Mouse (Mus musculus): Measurements from ENCODE around the gene Cdh23. TPM values are rescaled to one million over a fixed set of nuclear protein-coding genes. Genes with fewer than 3 reads are reported as not detected.

The Cdh23 gene
- total and polyA plus RNA-seq, 3 experiments, result 4.7 to 7.7 (median 7.0) TPM

- TF ChIP-seq POLR2A (IDR thresholded peaks at IDR 0.05; ENCODE audit: insufficient read depth, low read depth, low read length), result no peak
- no peak for TF ChIP-seq CTCF (IDR thresholded peaks at IDR 0.05)
- no peak for TF ChIP-seq EP300 (IDR thresholded peaks at IDR 0.05; ENCODE audit: insufficient read depth, low read depth, low read length)
- H3K9ac ChIP-seq (ENCODE audit: low read depth, low read length), result no peak overlapping the region
- H3K4me1 ChIP-seq (ENCODE audit: control insufficient read depth, insufficient read depth, low read length), result peaks cover 15% of the 10 kb centered on the region
- intact Hi-C loops (cut with DNase I), result no loop called here
- H3K27me3 ChIP-seq (ENCODE audit: control insufficient read depth, insufficient read depth, low read length), result no peaks in the 10 kb centered on the region
- 59% methylated on average over 9 of the region's 9 CpGs for WGBS
- H3K79me2 ChIP-seq (replicated peaks; ENCODE audit: control insufficient read depth, insufficient read depth, low read length), result no peaks in the 10 kb centered on the region
- H3K4me3 ChIP-seq, result no peak overlapping the region
- H3K36me3 ChIP-seq (ENCODE audit: control insufficient read depth, insufficient read depth, low read length), result no peaks in the 10 kb centered on the region; the same call in none of the 2 replicates
- peak overlapping the region; percentile 12; the same call in 1 of the 2 replicates for H3K27ac ChIP-seq
- DNase-seq, result peak in 1 of 2 experiments; percentile 21
Observed at GRCm38 (mm10) chr10:60379419-60379957, 316.8 kb downstream of the Cdh23 start.

GRCm38 (mm10) chr10:60376704-60377103 lies 319.6 kb downstream of the Cdh23 start:
- Histone ChIP-seq H3K27ac (no peak overlapping the region), H3K4me1 (ENCODE audit: control insufficient read depth, insufficient read depth, low read length) (peaks cover 25% of the 10 kb centered on the region), H3K9ac (ENCODE audit: low read depth, low read length) (no peak overlapping the region), H3K4me3 (no peak overlapping the region), H3K36me3 (ENCODE audit: control insufficient read depth, insufficient read depth, low read length) (no peaks in the 10 kb centered on the region; the same call in none of the 2 replicates), H3K79me2 (replicated peaks; ENCODE audit: control insufficient read depth, insufficient read depth, low read length) (no peaks in the 10 kb centered on the region), H3K27me3 (ENCODE audit: control insufficient read depth, insufficient read depth, low read length) (no peaks in the 10 kb centered on the region)
- WGBS, result 49% methylated on average over 16 of the region's 16 CpGs
- intact Hi-C loops (cut with DNase I), result no loop called here
- DNase-seq, result no peak
- no peak for TF ChIP-seq POLR2A (IDR thresholded peaks at IDR 0.05; ENCODE audit: insufficient read depth, low read depth, low read length)
- TF ChIP-seq CTCF (IDR thresholded peaks at IDR 0.05), result no peak
- TF ChIP-seq EP300 (IDR thresholded peaks at IDR 0.05; ENCODE audit: insufficient read depth, low read depth, low read length), result no peak

GRCm38 (mm10) chr10:60373937-60374578 lies 322.2 kb downstream of the Cdh23 start:
- H3K4me3 ChIP-seq, result no peak overlapping the region
- DNase-seq, result peak; percentile 65 to 80
- H3K9ac ChIP-seq (ENCODE audit: low read depth, low read length), result no peak overlapping the region
- H3K79me2 ChIP-seq (replicated peaks; ENCODE audit: control insufficient read depth, insufficient read depth, low read length), result no peaks in the 10 kb centered on the region
- intact Hi-C loops (cut with DNase I), result loop anchor here (2.0 kb wide), 1 partner anchor 19 kb away; no protein-coding TSS in a partner anchor
- peaks cover 23% of the 10 kb centered on the region for H3K4me1 ChIP-seq (ENCODE audit: control insufficient read depth, insufficient read depth, low read length)
- no peaks in the 10 kb centered on the region; the same call in none of the 2 replicates for H3K36me3 ChIP-seq (ENCODE audit: control insufficient read depth, insufficient read depth, low read length)
- no peaks in the 10 kb centered on the region for H3K27me3 ChIP-seq (ENCODE audit: control insufficient read depth, insufficient read depth, low read length)
- WGBS, result 38% methylated on average over 8 of the region's 8 CpGs
- TF ChIP-seq CTCF (IDR thresholded peaks at IDR 0.05) (peak; percentile 59), POLR2A (IDR thresholded peaks at IDR 0.05; ENCODE audit: insufficient read depth, low read depth, low read length) (peak; percentile 43; the same call in 1 of the 2 replicates), EP300 (IDR thresholded peaks at IDR 0.05; ENCODE audit: insufficient read depth, low read depth, low read length) (peak; percentile 96)
- peak overlapping the region; percentile 75 for H3K27ac ChIP-seq

- 0 out of 2 replicates have a peak, but pooled peaks have one; percentile 16 for TF ChIP-seq EP300 (IDR thresholded peaks at IDR 0.05; ENCODE audit: insufficient read depth, low read depth, low read length)
- no peak for TF ChIP-seq CTCF (IDR thresholded peaks at IDR 0.05)
- no peak for TF ChIP-seq POLR2A (IDR thresholded peaks at IDR 0.05; ENCODE audit: insufficient read depth, low read depth, low read length)
Observed at GRCm38 (mm10) chr10:60373543-60373936, 322.8 kb downstream of the Cdh23 start.

GRCm38 (mm10) chr10:60371596-60372386 lies 324.5 kb downstream of the Cdh23 start:
- 51% methylated on average over 5 of the region's 5 CpGs for WGBS
- TF ChIP-seq CTCF (IDR thresholded peaks at IDR 0.05), result no peak
- TF ChIP-seq POLR2A (IDR thresholded peaks at IDR 0.05; ENCODE audit: insufficient read depth, low read depth, low read length), result 0 out of 2 replicates have a peak, but pooled peaks have one; percentile 5
- no peak overlapping the region for H3K9ac ChIP-seq (ENCODE audit: low read depth, low read length)
- peaks cover 25% of the 10 kb centered on the region for H3K4me1 ChIP-seq (ENCODE audit: control insufficient read depth, insufficient read depth, low read length)
- no peaks in the 10 kb centered on the region; the same call in none of the 2 replicates for H3K36me3 ChIP-seq (ENCODE audit: control insufficient read depth, insufficient read depth, low read length)
- no peak overlapping the region for H3K4me3 ChIP-seq
- intact Hi-C loops (cut with DNase I), result loop anchor here (2.0 kb wide), 1 partner anchor 17 kb away; no protein-coding TSS in a partner anchor
- H3K79me2 ChIP-seq (replicated peaks; ENCODE audit: control insufficient read depth, insufficient read depth, low read length), result no peaks in the 10 kb centered on the region
- peak; percentile 38 to 58 for DNase-seq
- H3K27ac ChIP-seq, result peak overlapping the region; percentile 40
- H3K27me3 ChIP-seq (ENCODE audit: control insufficient read depth, insufficient read depth, low read length), result no peaks in the 10 kb centered on the region

More at GRCm38 (mm10) chr10:60373543-60373936, 322.8 kb downstream of the Cdh23 start:
- H3K4me3 ChIP-seq, result no peak overlapping the region
- H3K36me3 ChIP-seq (ENCODE audit: control insufficient read depth, insufficient read depth, low read length), result no peaks in the 10 kb centered on the region; the same call in none of the 2 replicates
- intact Hi-C loops (cut with DNase I), result loop anchor here (2.0 kb wide), 1 partner anchor 19 kb away; no protein-coding TSS in a partner anchor
- peak overlapping the region; percentile 75 for H3K27ac ChIP-seq
- no peaks in the 10 kb centered on the region for H3K27me3 ChIP-seq (ENCODE audit: control insufficient read depth, insufficient read depth, low read length)
- peaks cover 25% of the 10 kb centered on the region for H3K4me1 ChIP-seq (ENCODE audit: control insufficient read depth, insufficient read depth, low read length)
- WGBS, result 33% methylated on average over 6 of the region's 6 CpGs
- DNase-seq, result no peak
- no peaks in the 10 kb centered on the region for H3K79me2 ChIP-seq (replicated peaks; ENCODE audit: control insufficient read depth, insufficient read depth, low read length)
- no peak overlapping the region for H3K9ac ChIP-seq (ENCODE audit: low read depth, low read length)

Data from heart, adult 2 months (tissue).